Mouse (Mus musculus): ENCODE results near the gene Disp2. TPM values are rescaled to one million over a fixed set of nuclear protein-coding genes. Genes with fewer than 3 reads are reported as not detected.
A peak's percentile ranks its signal among the peaks of the same experiment; 100 is the strongest.

The Disp2 gene
- total RNA-seq (2012; rRNA removed) = 0.15 and 0.29 TPM in 2 replicates
- under 1 TPM in 1 of 2 experiments, not detected in 1; 0.43 TPM for polyA plus RNA-seq (2012; ENCODE audit: insufficient read depth in 1 of 2, insufficient read length in 2 of 2, low read depth in 1 of 2, low replicate concordance in 2 of 2, missing spikeins in 1 of 2)

- H3K27ac ChIP-seq (ENCODE audit: control insufficient read depth, low read depth, low read length) = peak within 1 kb of the TSS; percentile 75
- no peaks in the 10 kb centered on the region for H3K27me3 ChIP-seq (ENCODE audit: control insufficient read depth in 1 of 2, insufficient read depth in 2 of 2, low read length in 2 of 2)
- DNase-seq (ENCODE audit: low read depth, low spot score) = peak; percentile 95
- TF ChIP-seq HCFC1 (IDR thresholded peaks at IDR 0.05; ENCODE audit: low read depth, low read length) = peak; percentile 69
- TF ChIP-seq RCOR1 (IDR thresholded peaks at IDR 0.05; ENCODE audit: low read depth, low read length) = no peak; the same call in 1 of the 2 replicates
- TF ChIP-seq EP300 (IDR thresholded peaks at IDR 0.05; ENCODE audit: low read depth in 1 of 2, low read length in 2 of 2) = peak; percentile 25 to 40; a peak in 2 of 4 replicates
- no peak for TF ChIP-seq GATA1 (IDR thresholded peaks at IDR 0.05; ENCODE audit: low read depth, low read length)
- TF ChIP-seq CHD2 (IDR thresholded peaks at IDR 0.05; ENCODE audit: low read length) = no peak
- no peak for TF ChIP-seq JUND (IDR thresholded peaks at IDR 0.05; ENCODE audit: low read depth, low read length)
- TF ChIP-seq USF2 (IDR thresholded peaks at IDR 0.05; ENCODE audit: borderline replicate concordance in 1 of 2, insufficient read depth in 1 of 2, low read depth in 1 of 2, low read length in 2 of 2) = no peak
- TF ChIP-seq BHLHE40 (IDR thresholded peaks at IDR 0.05; ENCODE audit: borderline replicate concordance, low read depth, low read length) = no peak
- no peak for TF ChIP-seq ZC3H11A (IDR thresholded peaks at IDR 0.05; ENCODE audit: low read depth, low read length)
- no peak for TF ChIP-seq MEF2A (IDR thresholded peaks at IDR 0.05; ENCODE audit: extremely low read depth, insufficient replicate concordance, low read depth, low read length, poor library complexity, severe bottlenecking)
- no peak for TF ChIP-seq MAZ (IDR thresholded peaks at IDR 0.05; ENCODE audit: low read depth, low read length)
- no peak for TF ChIP-seq MAFK (IDR thresholded peaks at IDR 0.05; ENCODE audit: borderline replicate concordance, low read depth, low read length)
- no peak for TF ChIP-seq GABPA (IDR thresholded peaks at IDR 0.05; ENCODE audit: low read depth, low read length)
- peak; percentile 100 for TF ChIP-seq SIN3A (IDR thresholded peaks at IDR 0.05; ENCODE audit: low read length)
- no peak for TF ChIP-seq E2F4 (IDR thresholded peaks at IDR 0.05; ENCODE audit: borderline replicate concordance, low read depth, low read length)
- TF ChIP-seq ZNF384 (IDR thresholded peaks at IDR 0.05; ENCODE audit: low read depth, low read length) = no peak
- peak in 1 of 3 experiments; percentile 16; a peak in 1 of 6 replicates for TF ChIP-seq CTCF (IDR thresholded peaks at IDR 0.05 in 2 of 3, conservative IDR thresholded peaks at IDR 0.05 in 1 of 3; ENCODE audit: control insufficient read depth in 1 of 3, insufficient read depth in 1 of 3, low read depth in 2 of 3, low read length in 3 of 3, poor library complexity in 1 of 3, severe bottlenecking in 1 of 3)
- peak; percentile 80; the same call in 1 of the 2 replicates for TF ChIP-seq MAX (IDR thresholded peaks at IDR 0.05; ENCODE audit: low read length)
- peak; percentile 61 for TF ChIP-seq NELFE (IDR thresholded peaks at IDR 0.05; ENCODE audit: low read depth, low read length)
- 0 out of 2 replicates have a peak, but pooled peaks have one; percentile 37 for TF ChIP-seq TCF12 (IDR thresholded peaks at IDR 0.05; ENCODE audit: low read depth, low read length)
- no peak for TF ChIP-seq UBTF (IDR thresholded peaks at IDR 0.05; ENCODE audit: borderline replicate concordance, insufficient read depth, low read depth, low read length)
- no peak for TF ChIP-seq POLR2AphosphoS5 (IDR thresholded peaks at IDR 0.05; ENCODE audit: borderline replicate concordance, low read depth, low read length)
- peak; percentile 100 for TF ChIP-seq MXI1 (IDR thresholded peaks at IDR 0.05; ENCODE audit: low read depth, low read length)
- TF ChIP-seq POLR2AphosphoS2 (IDR thresholded peaks at IDR 0.05; ENCODE audit: low read length) = no peak
- no peak for TF ChIP-seq MYB (IDR thresholded peaks at IDR 0.05; ENCODE audit: low read depth, low read length)
- TF ChIP-seq ZKSCAN1 (IDR thresholded peaks at IDR 0.05; ENCODE audit: low read depth, low read length) = no peak
- no peak for TF ChIP-seq KAT2A (conservative IDR thresholded peaks at IDR 0.05; ENCODE audit: low read depth, low read length)
- TF ChIP-seq MYC (IDR thresholded peaks at IDR 0.05; ENCODE audit: low read depth, low read length) = no peak
- peak; percentile 96 for TF ChIP-seq NRF1 (IDR thresholded peaks at IDR 0.05; ENCODE audit: insufficient read depth, low read depth, low read length, poor library complexity, severe bottlenecking)
- TF ChIP-seq ELF1 (IDR thresholded peaks at IDR 0.05; ENCODE audit: low read depth, low read length) = 0 out of 2 replicates have a peak, but pooled peaks have one; percentile 14
- no peak for TF ChIP-seq ZMIZ1 (IDR thresholded peaks at IDR 0.05; ENCODE audit: low read depth, low read length)
- peak in 1 of 2 experiments; percentile 66; a peak in 2 of 4 replicates for TF ChIP-seq POLR2A (IDR thresholded peaks at IDR 0.05; ENCODE audit: control insufficient read depth in 1 of 2, insufficient read depth in 1 of 2, low read depth in 1 of 2, low read length in 2 of 2, poor library complexity in 1 of 2)
- 0 out of 2 replicates have a peak, but pooled peaks have one; percentile 11 for TF ChIP-seq SMC3 (IDR thresholded peaks at IDR 0.05; ENCODE audit: low read depth, low read length)
- no peak for TF ChIP-seq TAL1 (IDR thresholded peaks at IDR 0.05; ENCODE audit: low read length)
Measured at GRCm38 (mm10) chr2:118779504-118780480, at the start of gene Disp2. Gene Disp2 (plus strand): TSS chr2:118779719.

More at GRCm38 (mm10) chr2:118779504-118780480, at the start of gene Disp2:
- peaks cover 17 to 51% of the 10 kb centered on the region in 2 experiments for H3K4me1 ChIP-seq (ENCODE audit: control insufficient read depth in 1 of 2, insufficient read depth in 2 of 2, low read length in 2 of 2)
- H3K79me2 ChIP-seq (ENCODE audit: control insufficient read depth, insufficient read depth, low read length, poor library complexity) = no peaks in the 10 kb centered on the region
- H3K4me3 ChIP-seq (ENCODE audit: control insufficient read depth in 1 of 2, insufficient read depth in 1 of 2, low read depth in 2 of 2, low read length in 2 of 2) = peak within 1 kb of the TSS; percentile 49 to 61
- H3K9ac ChIP-seq (ENCODE audit: control insufficient read depth, low read depth, low read length, poor library complexity, severe bottlenecking) = peak within 1 kb of the TSS; percentile 35
- H3K36me3 ChIP-seq (ENCODE audit: control insufficient read depth in 1 of 2, insufficient read depth in 2 of 2, low read length in 2 of 2) = peaks cover 0 to 25% of the 10 kb centered on the region in 2 experiments; a peak in 2 of 4 replicates
- H3K9me3 ChIP-seq (replicated peaks; ENCODE audit: insufficient read depth, low read length) = no peaks in the 10 kb centered on the region

Data from MEL (cell line).